19 mouse cellular contexts compared by ENCODE assay signal in the genomic region with DNA sequence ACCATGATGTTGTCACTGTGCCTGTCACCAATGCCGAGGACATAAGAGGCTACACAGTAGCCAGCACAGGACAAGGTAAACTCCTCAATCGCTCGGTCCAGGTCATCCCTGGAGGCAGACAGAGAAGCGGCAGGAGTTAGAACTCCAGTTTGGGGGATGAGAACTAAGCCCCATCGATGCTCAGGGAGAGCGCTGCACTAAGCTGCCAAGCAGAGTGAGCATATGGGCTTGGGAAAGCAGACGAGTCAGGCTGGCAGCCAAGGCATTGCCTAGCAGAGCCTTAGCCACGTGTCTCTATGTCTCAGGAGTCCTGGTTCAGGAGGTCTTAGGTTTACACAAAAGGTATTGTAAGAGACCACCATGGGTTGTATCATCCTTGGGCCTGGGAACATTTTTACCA. TPM values are rescaled to one million over a fixed set of nuclear protein-coding genes. Genes with fewer than 3 reads are reported as not detected.
A peak's percentile ranks its signal among the peaks of the same experiment; 100 is the strongest.
DNase-seq lines count a peak whose midpoint lies in the region; ATAC-seq lines count a peak whose summit lies in the region.
"Had no signal": no experiment of that assay in that cellular context is flagged by ENCODE, and none has a peak within 500 bp of the region (broad histone marks: within the 10 kb centered on the region; RNA-seq: fewer than 3 reads in every experiment).

No protein-coding gene starts in this region.

- H3K27me3 ChIP-seq in forebrain, embryonic 13.5 days, result no peaks in the 10 kb centered on the region
- H3K27me3 ChIP-seq in forebrain, embryonic 12.5 days, result no peaks in the 10 kb centered on the region
- H3K27me3 ChIP-seq: kidney, embryonic 15.5 days; liver, embryonic 15.5 days had no signal

- H3K36me3 ChIP-seq in forebrain, embryonic 13.5 days (ENCODE audit: poor library complexity, severe bottlenecking), result peaks cover 46% of the 10 kb centered on the region
- H3K36me3 ChIP-seq in forebrain, embryonic 12.5 days (replicated peaks), result peaks cover 25% of the 10 kb centered on the region

- no peak overlapping the region for H3K4me3 ChIP-seq in forebrain, embryonic 13.5 days
- no peak overlapping the region for H3K4me3 ChIP-seq in forebrain, embryonic 12.5 days (replicated peaks)
- H3K4me3 ChIP-seq: kidney, embryonic 15.5 days; limb, embryonic 13.5 days; liver, embryonic 15.5 days; myocyte had no signal

- H3K9me3 ChIP-seq in forebrain, embryonic 13.5 days (replicated peaks), result no peaks in the 10 kb centered on the region
- no peaks in the 10 kb centered on the region for H3K9me3 ChIP-seq in forebrain, embryonic 12.5 days
- H3K9me3 ChIP-seq: kidney, embryonic 15.5 days; limb, embryonic 13.5 days; liver, embryonic 15.5 days had no signal

- H3K4me2 ChIP-seq in forebrain, embryonic 13.5 days, result no peak overlapping the region
- no peak overlapping the region for H3K4me2 ChIP-seq in forebrain, embryonic 12.5 days
- H3K4me2 ChIP-seq: kidney, embryonic 15.5 days; limb, embryonic 13.5 days; liver, embryonic 15.5 days; midbrain, embryonic 11.5 days had no signal

- 0 out of 2 replicates have a peak, but pooled peaks cover 2% of the 10 kb centered on the region for H3K4me1 ChIP-seq in forebrain, embryonic 13.5 days
- 0 out of 2 replicates have a peak, but pooled peaks cover 2% of the 10 kb centered on the region for H3K4me1 ChIP-seq in forebrain, embryonic 12.5 days
- H3K4me1 ChIP-seq: liver, embryonic 15.5 days had no signal

- 89% methylated on average over 8 of the region's 8 CpGs for WGBS in forebrain, embryonic 13.5 days
- WGBS in forebrain, embryonic 12.5 days, result 93% methylated on average over 8 of the region's 8 CpGs

- H3K9ac ChIP-seq in forebrain, embryonic 13.5 days, result no peak overlapping the region
- H3K9ac ChIP-seq in forebrain, embryonic 12.5 days, result no peak overlapping the region
- H3K9ac ChIP-seq: kidney, embryonic 15.5 days; limb, embryonic 13.5 days; liver, embryonic 15.5 days had no signal

- ATAC-seq in forebrain, embryonic 13.5 days, result peak; percentile 71; the same call in 1 of the 2 replicates
- no peak for ATAC-seq in forebrain, embryonic 12.5 days (ENCODE audit: low FRiP score)

- H3K27ac ChIP-seq in forebrain, embryonic 13.5 days, result no peak overlapping the region
- no peak overlapping the region for H3K27ac ChIP-seq in forebrain, embryonic 12.5 days
- H3K27ac ChIP-seq: kidney, embryonic 15.5 days; limb, embryonic 13.5 days; liver, embryonic 15.5 days had no signal

- DNase-seq in right cerebral cortex, postnatal 10 days (ENCODE audit: low spot score in 2 of 2), result peak; percentile 61 to 63
- DNase-seq in right cerebral cortex, adult 2 months (ENCODE audit: low spot score in 2 of 2), result no peak
- peak; percentile 76 to 82 for DNase-seq in cerebellum, postnatal 25 days
- peak; percentile 73 for DNase-seq in layer of hippocampus, adult 9-11 months
- DNase-seq in urinary bladder, postnatal 36 days (ENCODE audit: low spot score in 2 of 2), result no peak
- DNase-seq in kidney, adult 9 months, result no peak
- DNase-seq: gastrocnemius, postnatal 14 days; heart, postnatal 10 days; retina, postnatal 1 day; thymus, postnatal 36 days had no signal

RNA-seq across cellular contexts. Expression of gene Gm1123, which starts 9.2 kb away (rescaled TPM):
- 0.14 TPM in 1 of 2 replicates, not detected in the other for polyA plus RNA-seq in forebrain, embryonic 13.5 days (2015; fragmentation: Nextera tagmentation; extraction: Ambion mirVana)
- not detected in 2 replicates for polyA plus RNA-seq in forebrain, embryonic 12.5 days (2016; fragmentation: Nextera tagmentation; extraction: Ambion mirVana)
- polyA plus RNA-seq: cortical plate, adult 2 months; embryonic facial prominence, embryonic 14.5 days; limb, embryonic 13.5 days; myocyte had no signal

RNA-seq across cellular contexts. Expression of gene Faim, which starts 58.6 kb away (rescaled TPM):
- polyA plus RNA-seq in forebrain, embryonic 13.5 days (2015; fragmentation: Nextera tagmentation; extraction: Ambion mirVana), result 84.6 and 97.0 TPM in 2 replicates
- 85.7 and 87.5 TPM in 2 replicates for polyA plus RNA-seq in forebrain, embryonic 12.5 days (2016; fragmentation: Nextera tagmentation; extraction: Ambion mirVana)

Comparison
In these comparisons a context has a peak if more than half of its experiments do, and no peak if none do; other contexts are left out.
1. DNase-seq: peak in right cerebral cortex, postnatal 10 days (2 of 2), cerebellum, postnatal 25 days (2 of 2) and layer of hippocampus, adult 9-11 months (single experiment); none in right cerebral cortex, adult 2 months (0 of 2), urinary bladder, postnatal 36 days (0 of 2) and kidney, adult 9 months (single experiment).